Mouse (Mus musculus) natural killer cell, adult 2 months (primary cell): ENCODE results near the gene Wdr13.
"Not testable (repeated sequence)": the region's sequence is repeated elsewhere in the genome, so short reads cannot be mapped to it uniquely, and the experiment has no call there.

Experiments
- DNase-seq, 2 experiments: peaks; one replicate each; pipeline ENCODE4 v3.0.0; 2022; ENCODE audit warnings: low spot score in 2 of 2

Gene Wdr13

GRCm38 (mm10) chrX:8105019-8105418 lies 27.7 kb downstream of the Wdr13 start:
- no peak for DNase-seq

- DNase-seq, result no peak
These were observed 30.5 kb downstream of the Wdr13 start for GRCm38 (mm10) chrX:8102213-8102668.

- DNase-seq, result no peak
These were observed 31.7 kb downstream of the Wdr13 start for GRCm38 (mm10) chrX:8101017-8101416.

- DNase-seq, result no peak
These were observed 33.3 kb downstream of the Wdr13 start for GRCm38 (mm10) chrX:8099435-8099834.

GRCm38 (mm10) chrX:8096787-8097242 lies 35.9 kb downstream of the Wdr13 start:
- DNase-seq, result peak; percentile 94 to 96

GRCm38 (mm10) chrX:8096068-8096786 lies 36.5 kb downstream of the Wdr13 start:
- DNase-seq, result peak; percentile 88 to 91

GRCm38 (mm10) chrX:8095546-8095945 lies 37.1 kb downstream of the Wdr13 start:
- DNase-seq, result no peak

- DNase-seq, result not testable (repeated sequence)
These were observed 41.7 kb downstream of the Wdr13 start for GRCm38 (mm10) chrX:8090954-8091347.

GRCm38 (mm10) chrX:8090346-8090953 lies 42.2 kb downstream of the Wdr13 start, which contains the start of gene Was:
Gene Was (minus strand): TSS chrX:8090498.
- peak; percentile 52 to 65 for DNase-seq

GRCm38 (mm10) chrX:8089746-8090145 lies 42.9 kb downstream of the Wdr13 start:
- DNase-seq, result no peak

GRCm38 (mm10) chrX:8085611-8086010 lies 47.1 kb downstream of the Wdr13 start:
- no peak for DNase-seq

GRCm38 (mm10) chrX:8084771-8085259 lies 47.9 kb downstream of the Wdr13 start:
- DNase-seq, result no peak

- no peak for DNase-seq
These were observed 57.6 kb downstream of the Wdr13 start for GRCm38 (mm10) chrX:8075104-8075503.

GRCm38 (mm10) chrX:8074430-8075014 lies 58.2 kb downstream of the Wdr13 start, which contains the start of gene Suv39h1:
Gene Suv39h1 (minus strand): TSS chrX:8074760.
- peak; percentile 90 to 92 for DNase-seq

GRCm38 (mm10) chrX:8073881-8074429 lies 58.7 kb downstream of the Wdr13 start:
- DNase-seq, result no peak
